20 mouse cellular contexts compared by ENCODE assay signal in the genomic region with DNA sequence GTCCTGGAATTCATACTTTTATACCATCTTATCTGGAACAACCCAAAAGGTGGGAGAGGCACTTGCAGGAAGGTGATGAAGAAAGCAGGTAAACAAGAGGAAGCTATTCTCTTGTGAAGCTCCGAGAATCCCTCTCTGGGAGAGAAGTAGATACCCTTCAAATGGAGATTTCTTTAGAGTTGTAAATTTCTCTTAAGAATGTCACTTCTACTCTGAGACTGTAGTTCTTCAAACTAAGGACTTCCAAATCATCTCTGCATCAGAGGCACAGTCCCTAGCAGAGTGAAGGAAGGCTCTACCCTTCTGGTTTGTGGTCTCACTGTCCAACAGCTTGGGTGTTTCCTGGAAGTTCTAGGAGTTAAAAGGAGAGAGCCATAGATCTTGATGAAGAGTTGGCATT.
"Had no signal": no experiment of that assay in that cellular context is flagged by ENCODE, and none has a peak within 500 bp of the region (broad histone marks: within the 10 kb centered on the region; RNA-seq: fewer than 3 reads in every experiment).

No protein-coding gene starts in this region.

- H3K4me1 ChIP-seq: megakaryocyte, embryonic 14.5 days; midbrain, embryonic 12.5 days; neural tube, embryonic 13.5 days; neural tube, embryonic 15.5 days; stomach, embryonic 15.5 days had no signal

- H3K9ac ChIP-seq: lung, embryonic 14.5 days; midbrain, embryonic 12.5 days; neural tube, embryonic 13.5 days; neural tube, embryonic 15.5 days; stomach, embryonic 15.5 days had no signal

- DNase-seq: lung, adult 18-20 months; lung, embryonic 14.5 days; lung, postnatal 10 days; midbrain, embryonic 14.5 days; retina, postnatal 1 day; right cerebral cortex, adult 18-20 months; right cerebral cortex, postnatal 25 days; right cerebral cortex, postnatal 4 days; thymus, adult 2 months; thymus, postnatal 25 days; thymus, postnatal 4 days had no signal

- H3K27me3 ChIP-seq: megakaryocyte, embryonic 14.5 days; midbrain, embryonic 12.5 days; neural tube, embryonic 13.5 days; neural tube, embryonic 15.5 days; stomach, embryonic 15.5 days had no signal

- H3K36me3 ChIP-seq: midbrain, embryonic 12.5 days; neural tube, embryonic 13.5 days; neural tube, embryonic 15.5 days; stomach, embryonic 15.5 days had no signal

- H3K4me2 ChIP-seq: lung, embryonic 14.5 days; midbrain, embryonic 12.5 days; neural tube, embryonic 13.5 days; neural tube, embryonic 15.5 days; stomach, embryonic 15.5 days had no signal

- ATAC-seq: midbrain, embryonic 16.5 days had no signal

- H3K4me3 ChIP-seq: megakaryocyte, embryonic 14.5 days; midbrain, embryonic 12.5 days; myocyte; neural tube, embryonic 13.5 days; neural tube, embryonic 15.5 days; stomach, embryonic 15.5 days had no signal

- H3K27ac ChIP-seq: macrophage; midbrain, embryonic 12.5 days; neural tube, embryonic 13.5 days; neural tube, embryonic 15.5 days; stomach, embryonic 15.5 days; stomach, postnatal 0 days had no signal

- H3K9me3 ChIP-seq: midbrain, embryonic 12.5 days; neural tube, embryonic 13.5 days; neural tube, embryonic 15.5 days; stomach, embryonic 15.5 days had no signal
